Mouse (Mus musculus) midbrain, embryonic 11.5 days (tissue): ENCODE measurements around the gene Irf9. TPM values are rescaled to one million over a fixed set of nuclear protein-coding genes. Genes with fewer than 3 reads are reported as not detected.

Experiments used
- ATAC-seq: fragments of 200-750 bp; cut with Nextera tagmentation; 2 replicates; pipeline ENCODE4 v1.8.0; 2017; ENCODE audit warnings: moderate TSS enrichment, moderate library complexity; ENCODE audit not compliant: low FRiP score
- DNase-seq: peaks from one replicate; pipeline ENCODE4 v3.0.0; 2015; ENCODE audit warnings: low spot score; ENCODE audit errors: missing footprints
- H3K27ac ChIP-seq: fragments of 300-500 bp; sonication (generic); 2 replicates; pipeline ENCODE4 v1.5.1; 2014; ENCODE audit warnings: low read depth, low read length
- H3K27me3 ChIP-seq: fragments of 300-500 bp; sonication (generic); 2 replicates; pipeline ENCODE4 v1.6.1; 2014; ENCODE audit warnings: mild to moderate bottlenecking, low read length, moderate library complexity, mixed read lengths; ENCODE audit not compliant: control insufficient read depth, insufficient read depth
- H3K36me3 ChIP-seq: fragments of 300-500 bp; sonication (generic); 2 replicates; pipeline ENCODE4 v1.6.1; 2014; ENCODE audit warnings: mild to moderate bottlenecking, low read length, moderate library complexity, mixed read lengths; ENCODE audit not compliant: control insufficient read depth, insufficient read depth
- H3K4me1 ChIP-seq: fragments of 300-500 bp; sonication (generic); 2 replicates; pipeline ENCODE4 v1.6.1; 2014; ENCODE audit warnings: low read length; ENCODE audit not compliant: control insufficient read depth, insufficient read depth
- H3K4me2 ChIP-seq: fragments of 300-500 bp; sonication (generic); 2 replicates; pipeline ENCODE4 v1.6.1; 2014; ENCODE audit warnings: mild to moderate bottlenecking, moderate library complexity
- H3K4me3 ChIP-seq: fragments of 300-500 bp; sonication (generic); 2 replicates; pipeline ENCODE4 v1.5.1; 2014; ENCODE audit warnings: low read depth, low read length
- H3K9ac ChIP-seq: fragments of 300-500 bp; sonication (generic); 2 replicates; pipeline ENCODE4 v1.6.1; 2014; ENCODE audit warnings: low read length
- H3K9me3 ChIP-seq: fragments of 300-500 bp; sonication (generic); 2 replicates; pipeline ENCODE4 v1.6.1; 2016; ENCODE audit warnings: low read length; ENCODE audit not compliant: control insufficient read depth
- WGBS: fragments of 180-500 bp; shearing (Covaris S2); extraction: QIAGEN DNeasy Blood & Tissue Kit; methylation state at CpG from one replicate; pipeline ENCODE4 v1.1.7; 2014; 5-methylcytosine and 5-hydroxymethylcytosine counted together
- polyA plus RNA-seq: library from polyadenylated mRNA; unstranded; fragments of >200 nt; fragmentation: Nextera tagmentation; extraction: Ambion mirVana; gene quantifications from 2 replicates; pipeline ENCODE4 v1.2.1, GENCODE M21; 2014

Irf9 gene
- polyA plus RNA-seq, 1 experiment from 2014 or later = 6.3 TPM

GRCm38 (mm10) chr14:55640816-55641215 is 37.4 kb downstream of the Irf9 start:
- Histone ChIP-seq H3K4me3 (no peak overlapping the region), H3K27me3 (no peaks in the 10 kb centered on the region), H3K27ac (no peak overlapping the region), H3K36me3 (peaks cover 11% of the 10 kb centered on the region), H3K9ac (no peak overlapping the region), H3K9me3 (no peaks in the 10 kb centered on the region), H3K4me2 (no peak overlapping the region), H3K4me1 (peaks cover 19% of the 10 kb centered on the region)
- 95% methylated on average over 14 of the region's 14 CpGs for WGBS
- no peak for ATAC-seq
- peak; percentile 49 for DNase-seq

GRCm38 (mm10) chr14:55641291-55641690 is 37.9 kb downstream of the Irf9 start:
- Histone ChIP-seq H3K27me3 (no peaks in the 10 kb centered on the region), H3K4me2 (no peak overlapping the region), H3K9ac (no peak overlapping the region), H3K9me3 (no peaks in the 10 kb centered on the region), H3K36me3 (peaks cover 11% of the 10 kb centered on the region), H3K4me1 (peaks cover 15% of the 10 kb centered on the region), H3K4me3 (no peak overlapping the region), H3K27ac (no peak overlapping the region)
- DNase-seq (peak; percentile 69), ATAC-seq (no peak)
- WGBS = 94% methylated on average over 13 of the region's 13 CpGs

GRCm38 (mm10) chr14:55642679-55643059 is 39.3 kb downstream of the Irf9 start:
- H3K4me1 ChIP-seq = peaks cover 15% of the 10 kb centered on the region
- H3K27ac ChIP-seq = peak overlapping the region; percentile 80
- no peaks in the 10 kb centered on the region for H3K9me3 ChIP-seq
- H3K4me2 ChIP-seq = peak overlapping the region; percentile 66
- peaks cover 10% of the 10 kb centered on the region for H3K36me3 ChIP-seq
- peak overlapping the region; percentile 78 for H3K9ac ChIP-seq
- WGBS = 23% methylated on average over 8 of the region's 8 CpGs
- no peak for DNase-seq
- peak overlapping the region; percentile 80 for H3K4me3 ChIP-seq
- H3K27me3 ChIP-seq = no peaks in the 10 kb centered on the region
- ATAC-seq = no peak; the same call in 1 of the 2 replicates

- peaks cover 6% of the 10 kb centered on the region for H3K36me3 ChIP-seq
- WGBS = under 1% methylated on average over 89 of the region's 89 CpGs
Observed at GRCm38 (mm10) chr14:55643060-55643907, 39.9 kb downstream of the Irf9 start, which contains the start of gene Tm9sf1. Gene Tm9sf1 (minus strand): TSS chr14:55643806.

GRCm38 (mm10) chr14:55644261-55644888 is 41.0 kb downstream of the Irf9 start:
- no peak overlapping the region for H3K27ac ChIP-seq
- no peak for ATAC-seq
- DNase-seq = peak; percentile 83
- no peaks in the 10 kb centered on the region for H3K27me3 ChIP-seq
- peak overlapping the region; percentile 66 for H3K4me2 ChIP-seq
- WGBS = 38% methylated on average over 17 of the region's 17 CpGs
- peaks cover 15% of the 10 kb centered on the region for H3K4me1 ChIP-seq
- peak overlapping the region; percentile 78 for H3K9ac ChIP-seq
- peak overlapping the region; percentile 80 for H3K4me3 ChIP-seq
- no peaks in the 10 kb centered on the region for H3K9me3 ChIP-seq
- peaks cover 6% of the 10 kb centered on the region for H3K36me3 ChIP-seq

More at GRCm38 (mm10) chr14:55643060-55643907, 39.9 kb downstream of the Irf9 start, which contains the start of gene Tm9sf1:
- Histone ChIP-seq H3K27me3 (no peaks in the 10 kb centered on the region), H3K9me3 (no peaks in the 10 kb centered on the region), H3K9ac (peak within 1 kb of the TSS; percentile 78), H3K27ac (peak within 1 kb of the TSS; percentile 80), H3K4me3 (peak within 1 kb of the TSS; percentile 80), H3K4me2 (peak within 1 kb of the TSS; percentile 66), H3K4me1 (peaks cover 15% of the 10 kb centered on the region)
- ATAC-seq (peak; percentile 92), DNase-seq (peak; percentile 98)

GRCm38 (mm10) chr14:55649884-55650283 is 46.5 kb downstream of the Irf9 start, which contains the start of gene Tssk4:
Gene Tssk4 (plus strand): TSS chr14:55650184.
- no peak for ATAC-seq
- Histone ChIP-seq H3K9me3 (no peaks in the 10 kb centered on the region), H3K4me3 (no peak within 1 kb of the TSS), H3K9ac (no peak within 1 kb of the TSS), H3K27ac (no peak within 1 kb of the TSS), H3K36me3 (no peaks in the 10 kb centered on the region), H3K27me3 (no peaks in the 10 kb centered on the region), H3K4me1 (peaks cover 1% of the 10 kb centered on the region; the same call in 1 of the 2 replicates), H3K4me2 (no peak within 1 kb of the TSS)
- 93% methylated on average over 2 of the region's 2 CpGs for WGBS
- DNase-seq = no peak

GRCm38 (mm10) chr14:55651528-55651927 is 48.2 kb downstream of the Irf9 start:
- Histone ChIP-seq H3K9me3 (no peaks in the 10 kb centered on the region), H3K9ac (no peak overlapping the region), H3K4me1 (no peaks in the 10 kb centered on the region), H3K27me3 (no peaks in the 10 kb centered on the region), H3K36me3 (no peaks in the 10 kb centered on the region), H3K4me2 (no peak overlapping the region), H3K4me3 (no peak overlapping the region), H3K27ac (no peak overlapping the region)
- DNase-seq (peak; percentile 72), ATAC-seq (no peak)
- 89% methylated on average over 7 of the region's 7 CpGs for WGBS

- ATAC-seq (no peak), DNase-seq (no peak)
- Histone ChIP-seq H3K27ac (no peak overlapping the region), H3K9me3 (no peaks in the 10 kb centered on the region), H3K4me1 (no peaks in the 10 kb centered on the region; the same call in 1 of the 2 replicates), H3K4me2 (no peak overlapping the region), H3K27me3 (no peaks in the 10 kb centered on the region), H3K9ac (no peak overlapping the region), H3K4me3 (no peak overlapping the region), H3K36me3 (no peaks in the 10 kb centered on the region; the same call in 1 of the 2 replicates)
- 88% methylated on average over 3 of the region's 3 CpGs for WGBS
Observed at GRCm38 (mm10) chr14:55656935-55657334, 53.6 kb downstream of the Irf9 start.

GRCm38 (mm10) chr14:55658011-55658410 is 54.6 kb downstream of the Irf9 start:
- Histone ChIP-seq H3K9me3 (no peaks in the 10 kb centered on the region), H3K27ac (no peak overlapping the region), H3K9ac (no peak overlapping the region), H3K4me3 (no peak overlapping the region), H3K36me3 (peaks cover 2% of the 10 kb centered on the region), H3K27me3 (no peaks in the 10 kb centered on the region), H3K4me1 (no peaks in the 10 kb centered on the region; the same call in 1 of the 2 replicates), H3K4me2 (no peak overlapping the region)
- no peak for ATAC-seq
- WGBS = 90% methylated on average over 5 of the region's 5 CpGs
- no peak for DNase-seq
